Mouse (Mus musculus) fibroblast of lung, adult 2 months (primary cell): Measurements from ENCODE around the gene Gm11492.
A peak's percentile ranks its signal among the peaks of the same experiment; 100 is the strongest.

Experiments
- DNase-seq: peaks from one replicate; pipeline ENCODE4 v3.0.0-alpha.2; 2011; ENCODE audit warnings: low read depth

Gene Gm11492

DNA sequence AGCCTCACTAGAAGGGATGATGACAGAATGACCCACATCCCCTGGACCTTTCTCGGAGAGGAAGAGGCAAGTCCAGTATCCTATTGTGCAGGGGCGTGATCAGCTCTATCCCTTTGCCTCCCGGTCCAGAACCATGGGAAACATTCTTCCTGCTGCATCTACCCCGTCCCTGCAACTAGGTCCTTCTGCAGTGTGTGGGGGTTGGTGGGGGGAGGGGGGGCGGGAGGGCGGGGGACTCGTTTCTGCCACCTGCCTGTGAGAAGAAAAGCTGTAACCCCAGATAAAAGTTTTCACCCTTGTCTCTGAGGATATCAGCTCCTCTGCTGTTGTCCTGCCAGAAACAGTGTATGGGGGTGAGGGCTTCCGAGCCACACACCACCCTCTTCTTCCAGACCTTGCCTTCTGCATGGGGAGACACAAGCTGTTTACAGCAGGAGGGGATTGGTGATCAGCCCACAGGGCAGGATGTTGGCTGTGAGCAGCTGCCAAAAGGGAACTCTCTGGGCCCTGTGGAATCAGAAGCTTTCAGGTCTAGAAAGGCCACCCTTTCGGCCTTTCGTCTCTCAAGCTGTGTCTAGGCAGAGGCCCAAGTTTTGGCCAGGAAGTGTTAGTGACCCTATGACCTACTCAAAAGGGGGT lies 12.6 kb downstream of the Gm11492 start:
- no peak for DNase-seq

DNA sequence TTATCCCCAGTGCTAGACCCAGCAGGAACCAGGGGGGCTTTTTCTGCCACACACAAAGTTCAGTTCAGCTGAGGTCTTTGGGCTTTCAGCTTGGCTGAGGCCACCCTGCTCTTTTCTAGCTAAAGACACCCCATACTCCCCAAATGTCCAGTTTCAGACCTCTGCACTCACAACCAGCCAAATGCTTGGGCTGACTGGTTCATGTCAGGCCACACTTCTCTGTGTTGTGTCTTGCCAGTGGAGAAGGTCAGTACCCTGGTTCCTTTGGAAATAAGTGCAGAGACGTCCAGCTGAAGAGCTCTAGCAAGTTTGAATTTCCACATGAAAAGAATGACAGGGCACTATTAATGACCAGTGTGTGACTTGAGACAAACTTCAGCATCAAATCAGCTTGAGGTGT lies 13.3 kb downstream of the Gm11492 start:
- DNase-seq, result no peak

DNA sequence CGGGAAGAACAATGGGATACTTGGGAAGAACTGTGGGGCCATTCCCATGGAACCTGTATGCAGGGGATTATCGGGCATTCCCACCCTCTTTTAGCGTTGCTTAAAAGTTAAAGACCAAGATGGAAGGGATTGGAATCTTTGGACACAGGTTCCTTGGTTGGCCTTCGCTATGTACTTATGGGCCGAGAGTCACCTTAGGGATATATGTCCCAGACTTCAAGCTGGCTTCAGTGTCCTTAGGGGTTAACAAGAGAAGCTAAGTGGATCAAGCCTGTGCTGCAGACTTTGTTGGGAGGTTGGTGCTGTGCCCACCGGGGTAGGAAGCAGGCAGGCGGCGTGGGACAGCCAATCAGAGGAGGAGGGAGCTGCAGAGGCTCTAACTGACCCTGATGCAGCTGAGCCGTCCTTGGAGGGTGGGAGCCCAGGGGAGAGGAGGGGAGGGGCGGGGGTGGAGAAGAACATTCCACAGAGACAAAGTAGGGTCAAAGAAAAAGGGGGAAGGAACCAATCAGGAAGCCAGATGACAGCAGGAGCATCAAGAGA lies 14.2 kb downstream of the Gm11492 start:
- no peak for DNase-seq

DNA sequence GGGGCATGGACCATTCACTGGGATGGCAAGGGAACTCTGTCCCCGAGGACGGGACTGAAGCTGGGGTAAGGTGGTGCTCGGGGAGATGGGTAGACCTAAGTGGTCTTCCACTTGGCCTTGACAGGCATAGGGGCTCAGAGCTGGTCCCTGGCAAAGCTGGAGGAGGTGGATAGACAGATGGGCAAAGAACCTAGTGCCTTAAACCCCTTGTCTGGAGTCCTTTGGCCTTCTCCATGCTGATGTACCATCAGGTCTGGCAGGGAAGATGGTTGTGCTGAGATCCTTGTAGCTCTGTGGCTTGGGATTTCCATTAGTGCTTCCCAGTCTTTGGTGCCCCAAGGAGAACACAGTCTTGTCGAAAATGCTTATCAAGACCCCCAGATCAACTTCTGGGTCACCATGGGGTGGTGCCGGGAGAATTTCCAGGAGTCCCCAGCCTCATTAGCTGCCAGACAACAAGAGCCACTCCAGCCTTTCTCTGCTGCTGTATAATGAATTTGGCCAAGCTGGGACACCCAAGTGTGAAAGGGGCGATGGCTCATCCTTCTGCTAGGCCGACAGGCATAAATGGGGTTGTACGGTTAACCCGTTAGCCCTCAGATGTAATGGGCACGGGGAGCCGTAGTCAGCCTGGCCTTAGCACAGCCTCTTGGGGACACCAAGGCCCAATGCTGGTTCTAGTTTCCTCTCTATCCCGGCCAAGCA lies 14.9 kb downstream of the Gm11492 start:
- DNase-seq, result no peak

DNA sequence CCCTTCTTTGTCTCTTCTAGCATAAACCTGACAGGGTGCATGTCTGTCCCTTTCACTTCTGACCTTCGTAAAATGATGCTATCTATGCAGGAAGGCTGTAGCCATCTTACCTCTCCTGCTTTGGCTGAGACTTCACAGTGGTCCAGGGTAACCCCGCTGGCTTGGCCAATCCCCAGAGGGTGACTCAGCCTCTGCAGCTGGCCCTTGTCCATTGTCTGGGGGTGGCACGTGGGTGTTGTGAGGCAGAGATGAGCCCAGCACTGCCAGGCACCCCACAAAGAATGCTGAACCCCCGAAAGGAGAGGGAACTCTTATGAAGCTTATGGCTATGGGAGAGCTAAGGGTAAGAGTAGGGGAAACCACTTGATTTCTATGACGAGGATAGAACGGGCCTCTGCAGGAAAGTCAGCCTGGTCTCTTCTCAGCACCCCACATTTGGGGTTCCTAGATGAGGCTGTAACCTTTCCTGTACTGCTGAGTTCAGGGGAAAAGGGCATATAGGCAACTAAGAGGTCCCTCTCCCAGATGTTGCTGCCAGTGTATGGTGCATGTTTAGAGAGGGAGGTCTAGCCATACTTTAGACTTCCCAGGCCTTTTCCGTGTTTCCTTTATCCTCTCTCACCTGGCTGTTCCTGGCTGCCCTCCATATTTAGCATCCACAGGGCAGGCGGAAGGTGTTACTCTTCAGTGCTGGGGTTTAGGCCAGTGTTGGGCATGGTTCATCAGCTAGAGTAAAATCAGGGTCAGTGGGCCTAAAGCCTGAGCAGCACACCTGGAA lies 15.7 kb downstream of the Gm11492 start:
- no peak for DNase-seq

DNA sequence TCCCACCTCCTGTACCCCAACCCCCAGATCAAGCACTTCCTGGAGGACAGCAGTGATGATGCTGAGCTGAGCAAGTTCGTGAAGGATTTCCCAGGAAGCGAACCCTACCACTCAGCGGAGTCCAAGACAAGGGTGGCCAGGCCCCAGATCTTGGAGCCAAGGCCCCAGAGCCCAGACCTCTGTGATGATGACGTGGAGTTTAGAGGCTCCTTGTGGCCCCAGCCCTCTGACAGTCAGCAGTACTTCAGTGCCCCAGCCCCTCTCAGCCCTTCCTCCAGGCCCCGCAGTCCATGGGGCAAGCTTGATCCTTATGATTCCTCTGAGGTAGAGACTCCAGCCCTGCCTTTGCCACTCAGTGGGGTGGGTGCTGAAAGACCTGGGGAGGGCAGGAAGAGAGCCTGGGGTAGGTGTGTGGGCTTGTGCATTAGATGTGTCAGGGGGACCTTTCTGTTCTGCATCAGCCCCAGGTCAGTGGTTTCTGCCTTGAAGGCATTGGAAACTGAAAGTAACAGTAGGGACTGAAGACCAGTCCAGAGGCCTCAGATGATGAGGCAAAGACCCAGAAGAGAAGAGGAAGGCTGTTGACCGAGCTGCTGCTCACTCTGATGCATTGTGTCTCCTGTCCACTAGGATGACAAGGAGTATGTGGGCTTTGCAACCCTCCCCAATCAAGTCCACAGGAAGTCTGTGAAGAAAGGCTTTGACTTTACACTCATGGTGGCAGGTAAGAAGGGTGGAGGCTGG lies 17.0 kb downstream of the Gm11492 start:
- DNase-seq, result no peak

DNA sequence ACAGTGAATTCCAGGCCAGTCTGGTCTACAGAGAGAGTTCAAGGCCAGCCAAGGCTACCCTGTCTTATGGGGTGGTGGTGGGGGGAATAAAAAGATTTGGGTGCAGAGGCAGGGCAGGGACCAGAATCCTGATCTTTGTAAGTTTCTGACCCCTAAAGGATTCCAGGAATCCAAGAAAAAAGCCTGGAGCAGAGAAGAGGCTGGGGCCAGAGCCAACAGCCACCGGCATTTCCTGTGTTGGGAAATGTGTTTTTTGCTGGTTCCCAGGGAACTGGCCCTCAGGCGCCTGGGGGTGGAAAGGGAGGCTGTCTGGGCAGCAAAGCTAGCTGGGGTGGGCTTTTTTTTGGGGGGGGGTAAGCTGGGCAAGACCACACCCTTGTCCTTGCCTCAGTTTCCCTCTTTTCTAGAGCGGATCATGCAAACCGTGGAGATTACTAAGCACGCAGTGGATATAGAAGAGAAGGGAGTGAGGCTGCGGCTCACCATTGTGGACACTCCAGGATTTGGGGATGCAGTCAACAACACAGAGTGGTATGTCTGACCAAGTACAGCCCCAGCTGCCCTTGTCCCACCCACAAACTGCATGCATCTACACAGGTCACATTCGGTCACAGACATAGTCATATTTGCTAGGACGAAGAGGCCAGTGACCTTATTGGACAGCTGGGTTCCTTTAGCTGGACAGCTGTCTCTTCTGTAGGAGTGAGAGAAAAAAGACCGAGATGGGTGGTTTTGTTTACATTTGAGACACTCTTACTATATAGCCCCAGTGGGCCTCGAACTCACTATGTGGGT lies 18.5 kb downstream of the Gm11492 start:
- peak; percentile 60 for DNase-seq

DNA sequence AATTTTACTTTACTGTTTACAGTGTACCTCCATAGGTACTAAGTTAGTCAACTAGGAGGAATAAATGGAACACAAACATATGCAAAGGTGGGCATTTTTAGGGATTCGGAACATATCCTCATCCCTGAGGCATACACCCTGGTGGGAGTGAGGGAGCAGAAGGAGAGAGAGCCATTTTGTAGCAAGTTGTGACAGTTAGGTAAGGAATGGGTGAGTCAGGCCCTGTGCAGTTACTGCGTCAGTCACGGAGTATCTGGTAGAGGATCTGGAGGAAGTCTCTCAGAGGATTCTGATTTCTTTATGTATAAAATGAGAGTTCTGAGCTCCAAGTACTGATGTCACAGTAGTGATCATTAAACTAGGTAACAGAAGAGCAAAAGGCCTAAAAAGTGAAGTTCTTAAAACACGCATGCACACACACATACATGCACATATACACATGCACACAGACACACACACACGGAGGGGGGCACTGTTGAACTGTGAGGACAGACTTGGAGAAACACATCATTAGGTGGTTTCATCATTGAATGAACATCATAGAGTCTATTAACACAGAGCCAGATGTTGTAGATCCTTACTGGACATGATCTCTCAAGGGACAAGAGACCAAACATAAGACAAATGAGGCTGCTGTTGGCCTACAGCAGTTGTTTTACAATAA lies 20.9 kb downstream of the Gm11492 start:
- no peak for DNase-seq

DNA sequence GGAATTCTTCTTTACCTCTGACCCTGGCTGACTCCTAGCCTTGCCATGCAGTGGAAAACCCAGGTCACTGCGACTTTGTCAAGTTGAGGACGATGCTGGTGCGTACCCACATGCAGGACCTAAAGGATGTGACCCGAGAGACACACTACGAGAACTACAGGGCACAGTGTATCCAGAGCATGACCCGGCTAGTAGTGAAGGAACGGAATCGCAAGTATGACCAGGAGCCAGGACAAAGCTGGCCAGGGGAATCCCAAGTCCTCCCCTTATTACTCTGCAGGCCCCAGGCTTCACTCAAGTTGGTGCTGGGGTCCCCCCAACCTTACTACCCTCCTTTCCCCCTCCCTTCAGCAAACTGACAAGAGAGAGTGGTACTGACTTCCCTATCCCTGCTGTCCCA lies 23.2 kb downstream of the Gm11492 start:
- DNase-seq, result no peak

DNA sequence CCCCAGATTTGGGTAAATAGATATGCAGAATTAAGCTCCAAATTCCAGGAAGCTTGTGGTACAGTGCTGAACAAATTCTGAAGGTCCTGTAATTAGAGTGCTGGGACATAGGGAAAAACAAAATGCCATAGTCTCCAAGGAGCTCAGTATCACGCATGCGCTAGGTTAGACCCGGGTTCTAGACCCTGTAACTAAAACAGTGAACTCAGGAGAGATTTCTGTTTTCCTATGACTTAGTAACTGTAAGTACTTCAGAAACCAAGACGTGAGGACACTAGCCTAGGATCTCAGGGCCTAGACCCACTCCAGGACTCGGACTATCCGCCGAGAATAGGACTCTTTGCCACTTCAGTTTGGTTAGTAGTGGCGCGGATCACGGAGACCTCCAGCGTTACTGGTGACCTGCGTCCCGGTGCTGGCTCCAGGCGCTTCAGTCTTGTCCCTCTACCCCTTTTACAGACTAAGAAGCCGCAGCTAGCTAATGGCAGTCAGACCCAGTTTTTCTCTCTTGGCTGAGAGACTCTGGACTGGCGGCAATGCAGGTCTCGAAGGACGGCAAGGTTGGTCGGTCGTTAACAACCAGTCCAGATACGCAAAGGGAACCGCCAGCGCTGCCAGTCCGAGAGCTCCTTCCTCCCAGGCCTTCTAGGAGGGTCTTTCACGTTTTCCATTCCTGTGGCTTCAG lies 24.5 kb downstream of the Gm11492 start:
- DNase-seq, result no peak

DNA sequence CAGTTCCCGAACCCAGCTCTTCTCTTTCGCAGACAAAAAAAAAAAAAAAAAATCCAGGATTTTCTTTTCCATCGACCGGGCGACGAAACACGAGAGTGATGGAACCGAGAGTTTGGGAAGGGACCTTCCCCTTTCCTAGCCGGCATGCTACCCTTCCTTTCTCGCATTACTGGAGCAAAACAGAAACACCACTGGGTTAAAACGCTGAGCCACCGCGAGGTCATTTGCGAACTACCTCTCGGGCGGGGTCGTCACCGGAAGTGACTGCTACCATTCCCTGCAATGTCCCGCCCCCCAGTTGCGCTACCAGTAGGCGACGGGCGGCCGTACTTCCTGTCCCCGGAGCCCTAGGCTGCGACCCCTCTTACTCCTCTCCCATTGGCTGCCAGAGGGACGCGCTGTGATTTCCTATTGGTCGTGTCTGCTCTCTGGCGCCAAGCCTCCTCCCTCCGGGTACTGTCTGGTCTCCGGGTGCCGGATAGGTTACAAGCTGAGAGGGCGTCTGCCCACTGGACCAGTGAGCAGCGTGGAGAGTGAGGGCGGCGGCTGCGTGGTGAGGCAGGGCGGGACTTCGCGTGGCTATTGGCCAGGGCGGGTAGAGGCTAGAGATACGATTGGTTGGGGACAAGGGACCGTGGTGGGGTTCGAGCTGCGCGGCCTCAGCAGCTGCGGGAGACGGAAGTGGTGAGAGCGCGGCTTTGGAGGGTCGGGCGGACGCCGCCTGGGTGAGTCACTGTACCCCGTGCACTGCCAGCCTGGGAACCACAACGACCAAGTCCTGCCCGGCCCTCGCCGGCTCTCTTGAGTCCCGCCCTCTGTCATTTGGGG lies 25.3 kb downstream of the Gm11492 start, which contains the start of gene Mtmr4:
Gene Mtmr4 (plus strand): TSS at position 637 of the 828 bp plus-strand sequence.
- peak; percentile 100 for DNase-seq

DNA sequence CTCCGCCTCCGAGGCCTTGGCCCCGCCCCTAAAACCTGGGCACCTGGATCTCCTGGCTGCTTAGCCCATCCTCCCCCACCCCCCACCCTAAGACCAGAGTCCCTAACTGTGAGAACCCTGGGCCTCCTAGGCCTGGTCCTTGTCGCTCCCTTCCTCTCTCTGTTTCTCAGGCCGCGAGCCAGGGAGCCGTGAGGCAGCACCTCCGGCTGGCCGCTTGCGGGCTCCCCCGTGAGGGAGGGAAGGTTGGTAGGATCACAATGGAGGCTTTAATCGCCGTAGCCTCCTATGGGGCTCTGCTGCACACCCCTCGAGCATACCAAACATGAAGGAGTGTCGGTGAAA lies 25.9 kb downstream of the Gm11492 start:
- DNase-seq, result no peak

DNA sequence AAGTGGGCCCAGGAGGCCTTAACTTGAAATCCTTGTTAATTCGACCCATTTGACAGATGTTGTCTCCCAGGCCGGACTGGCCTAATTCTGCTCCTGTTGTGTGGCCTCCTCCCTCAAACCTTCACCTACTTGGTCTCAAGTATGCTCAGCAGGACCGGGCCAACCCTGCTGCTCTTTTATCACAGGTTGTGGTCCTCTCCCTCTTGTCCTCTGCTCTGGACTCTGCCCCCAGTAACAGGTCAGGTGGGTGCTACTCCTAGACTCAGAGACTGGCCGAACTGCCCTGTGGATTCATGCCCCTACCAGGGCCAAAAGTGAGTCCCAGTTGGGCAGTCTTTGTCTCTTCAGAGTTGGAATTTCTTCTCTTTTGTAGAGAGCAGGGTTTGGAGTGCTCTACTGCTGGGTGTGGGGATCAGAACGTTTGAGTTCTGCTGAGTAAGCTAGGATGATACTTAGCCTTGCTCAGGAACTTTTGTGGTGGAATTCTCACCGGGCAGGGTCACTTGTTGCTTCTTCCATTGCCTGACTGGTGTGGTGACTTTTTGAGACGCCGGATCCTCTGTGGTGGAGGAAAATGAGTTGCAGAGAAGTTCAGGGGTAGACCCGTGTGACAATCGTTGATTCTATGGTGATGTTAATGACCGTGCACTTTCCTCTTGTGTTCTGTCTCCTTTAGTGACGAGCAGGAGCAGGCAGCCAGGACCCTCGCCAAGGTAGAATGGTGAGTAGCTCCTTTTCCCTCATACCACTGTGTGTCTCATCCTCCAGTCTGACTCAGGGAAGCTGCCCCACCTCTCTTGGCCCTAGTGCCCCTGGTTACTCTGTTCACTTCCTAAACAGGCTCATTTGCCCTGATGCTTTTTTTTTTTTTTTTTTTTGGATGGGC lies 26.5 kb downstream of the Gm11492 start:
- no peak for DNase-seq

DNA sequence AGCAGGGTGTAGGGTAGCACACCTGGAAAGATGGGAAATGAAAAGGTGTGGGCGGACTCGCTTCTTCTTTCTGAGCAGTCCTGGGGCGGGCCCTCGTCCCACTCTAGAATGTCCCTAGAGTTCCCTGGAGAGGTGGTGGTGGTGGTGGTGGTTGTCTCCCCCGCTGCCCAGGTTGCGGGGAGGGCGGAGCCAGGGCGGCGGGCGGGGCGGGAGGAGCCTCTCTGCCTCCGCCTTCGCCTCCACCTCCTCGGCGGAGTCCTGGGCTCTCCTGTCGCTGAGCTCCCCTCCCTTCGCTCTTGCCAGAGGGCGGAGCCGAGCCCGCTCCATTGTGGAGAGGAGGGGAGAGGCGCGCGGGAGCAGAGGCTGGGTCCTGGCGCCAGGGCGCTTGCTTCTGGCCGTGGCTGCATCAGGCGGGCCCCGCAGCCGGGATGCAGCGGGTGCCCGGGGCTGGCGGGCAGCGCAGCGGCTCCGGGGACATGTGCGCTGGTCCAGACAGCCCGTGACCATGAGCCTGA lies 28.9 kb downstream of the Gm11492 start:
- DNase-seq, result peak; percentile 66

DNA sequence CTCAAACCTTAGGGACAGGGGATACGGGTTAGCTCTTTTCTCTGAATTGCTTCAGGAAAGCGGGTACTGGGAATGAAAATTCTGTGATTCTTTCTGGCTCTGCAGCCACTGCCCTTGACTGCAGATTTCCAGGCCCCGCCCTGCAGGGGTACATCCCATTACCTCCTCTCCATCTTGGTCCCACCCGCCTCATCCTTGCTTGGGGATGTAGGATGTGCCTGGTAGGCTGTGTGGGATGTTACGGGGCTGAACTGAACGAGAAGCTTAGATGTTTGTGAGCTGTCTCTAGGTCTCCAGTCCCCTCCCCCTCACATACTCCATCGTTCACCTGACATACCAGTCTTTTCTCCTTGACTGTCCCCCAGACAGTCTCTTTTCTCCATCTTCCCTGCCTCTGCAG lies 29.5 kb downstream of the Gm11492 start:
- no peak for DNase-seq

DNA sequence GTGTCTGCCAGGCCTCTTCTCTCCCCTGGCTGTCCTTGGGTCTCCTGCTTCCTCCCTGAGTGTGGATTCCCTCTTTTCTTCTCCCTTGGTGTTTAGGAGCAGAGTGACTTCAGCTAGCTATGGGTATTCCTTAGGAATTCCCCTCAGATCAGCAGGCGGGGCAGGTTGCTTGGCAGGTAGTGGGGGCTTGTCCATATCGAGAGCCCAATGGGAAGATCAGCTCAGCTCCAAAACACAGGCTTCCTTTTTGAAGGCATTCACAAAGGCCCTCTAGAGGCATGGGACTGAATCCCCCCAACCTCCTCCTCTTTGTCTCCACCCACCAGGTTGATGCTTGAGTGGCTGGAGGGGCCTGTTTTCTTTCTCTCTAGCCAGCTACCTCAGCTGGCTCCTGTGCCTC lies 30.0 kb downstream of the Gm11492 start:
- DNase-seq, result no peak

DNA sequence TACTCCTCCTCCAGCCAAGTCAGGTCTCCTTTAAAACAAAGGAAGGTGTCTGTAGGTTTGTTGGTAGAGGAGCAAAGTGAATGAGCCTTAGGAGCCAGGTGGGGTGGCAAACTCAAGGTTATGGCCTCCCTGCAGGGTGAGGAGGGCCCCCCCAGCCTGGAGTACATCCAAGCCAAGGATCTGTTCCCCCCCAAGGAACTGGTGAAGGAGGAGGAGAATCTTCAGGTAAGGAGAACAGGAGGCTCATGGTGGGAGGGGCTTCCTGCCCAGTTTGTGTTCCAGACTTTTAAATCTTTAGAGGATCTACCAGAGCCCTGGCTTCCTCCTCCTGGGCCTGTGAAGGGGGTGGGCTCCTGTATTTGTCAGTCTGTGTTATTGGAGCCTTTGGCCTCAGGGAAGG lies 30.6 kb downstream of the Gm11492 start:
- DNase-seq, result no peak
